Mouse (Mus musculus): Measurements from ENCODE around the gene Trp53i11. TPM values are rescaled to one million over a fixed set of nuclear protein-coding genes. Genes with fewer than 3 reads are reported as not detected.

Gene Trp53i11
- polyA plus RNA-seq, 1 experiment from 2014 or later = 49.3 TPM

- no peak overlapping the region for H3K27ac ChIP-seq (ENCODE audit: low read length)
- no peaks in the 10 kb centered on the region for H3K9me3 ChIP-seq (ENCODE audit: control insufficient read depth, low read length)
- H3K4me3 ChIP-seq (ENCODE audit: low read length) = no peak overlapping the region
- peaks cover 28% of the 10 kb centered on the region for H3K4me1 ChIP-seq (ENCODE audit: control insufficient read depth, insufficient read depth, low read length)
- no peaks in the 10 kb centered on the region for H3K36me3 ChIP-seq (ENCODE audit: control insufficient read depth, insufficient read depth, low read length)
- no peaks in the 10 kb centered on the region for H3K27me3 ChIP-seq (replicated peaks; ENCODE audit: control insufficient read depth, insufficient read depth, low read length)
- no peak overlapping the region for H3K4me2 ChIP-seq (ENCODE audit: low read depth, low read length)
- no peak overlapping the region for H3K9ac ChIP-seq (ENCODE audit: low read depth, low read length)
- WGBS = 53% methylated on average over 19 of the region's 19 CpGs
- ATAC-seq = no peak
Measured at GRCm38 (mm10) chr2:93170156-93170844, 17.0 kb upstream of the Trp53i11 start.

GRCm38 (mm10) chr2:93170845-93171200 lies 16.5 kb upstream of the Trp53i11 start:
- no peak overlapping the region for H3K4me3 ChIP-seq (ENCODE audit: low read length)
- H3K36me3 ChIP-seq (ENCODE audit: control insufficient read depth, insufficient read depth, low read length) = no peaks in the 10 kb centered on the region
- H3K9ac ChIP-seq (ENCODE audit: low read depth, low read length) = no peak overlapping the region
- H3K4me2 ChIP-seq (ENCODE audit: low read depth, low read length) = no peak overlapping the region
- 51% methylated on average over 5 of the region's 5 CpGs for WGBS
- H3K4me1 ChIP-seq (ENCODE audit: control insufficient read depth, insufficient read depth, low read length) = peaks cover 33% of the 10 kb centered on the region
- peak; percentile 17; the same call in 1 of the 2 replicates for ATAC-seq
- H3K27me3 ChIP-seq (replicated peaks; ENCODE audit: control insufficient read depth, insufficient read depth, low read length) = no peaks in the 10 kb centered on the region
- H3K27ac ChIP-seq (ENCODE audit: low read length) = peak overlapping the region; percentile 27; the same call in 1 of the 2 replicates
- no peaks in the 10 kb centered on the region for H3K9me3 ChIP-seq (ENCODE audit: control insufficient read depth, low read length)

GRCm38 (mm10) chr2:93171929-93172328 lies 15.4 kb upstream of the Trp53i11 start:
- ATAC-seq = no peak
- no peaks in the 10 kb centered on the region for H3K27me3 ChIP-seq (replicated peaks; ENCODE audit: control insufficient read depth, insufficient read depth, low read length)
- WGBS = 74% methylated on average over 6 of the region's 6 CpGs
- no peak overlapping the region for H3K4me2 ChIP-seq (ENCODE audit: low read depth, low read length)
- H3K4me1 ChIP-seq (ENCODE audit: control insufficient read depth, insufficient read depth, low read length) = peaks cover 44% of the 10 kb centered on the region
- H3K27ac ChIP-seq (ENCODE audit: low read length) = no peak overlapping the region
- no peaks in the 10 kb centered on the region for H3K9me3 ChIP-seq (ENCODE audit: control insufficient read depth, low read length)
- H3K4me3 ChIP-seq (ENCODE audit: low read length) = no peak overlapping the region
- no peak overlapping the region for H3K9ac ChIP-seq (ENCODE audit: low read depth, low read length)
- H3K36me3 ChIP-seq (ENCODE audit: control insufficient read depth, insufficient read depth, low read length) = no peaks in the 10 kb centered on the region

- no peaks in the 10 kb centered on the region for H3K9me3 ChIP-seq (ENCODE audit: control insufficient read depth, low read length)
- H3K36me3 ChIP-seq (ENCODE audit: control insufficient read depth, insufficient read depth, low read length) = no peaks in the 10 kb centered on the region
- ATAC-seq = peak; percentile 55
- H3K4me2 ChIP-seq (ENCODE audit: low read depth, low read length) = no peak overlapping the region
- no peak overlapping the region; the same call in 1 of the 2 replicates for H3K9ac ChIP-seq (ENCODE audit: low read depth, low read length)
- WGBS = 37% methylated on average over 5 of the region's 5 CpGs
- peaks cover 49% of the 10 kb centered on the region for H3K4me1 ChIP-seq (ENCODE audit: control insufficient read depth, insufficient read depth, low read length)
- H3K4me3 ChIP-seq (ENCODE audit: low read length) = no peak overlapping the region
- H3K27me3 ChIP-seq (replicated peaks; ENCODE audit: control insufficient read depth, insufficient read depth, low read length) = no peaks in the 10 kb centered on the region
- H3K27ac ChIP-seq (ENCODE audit: low read length) = no peak overlapping the region
Measured at GRCm38 (mm10) chr2:93172460-93172859, 14.9 kb upstream of the Trp53i11 start.

GRCm38 (mm10) chr2:93174159-93174558 lies 13.2 kb upstream of the Trp53i11 start:
- H3K27ac ChIP-seq (ENCODE audit: low read length) = no peak overlapping the region
- no peaks in the 10 kb centered on the region for H3K36me3 ChIP-seq (ENCODE audit: control insufficient read depth, insufficient read depth, low read length)
- H3K4me3 ChIP-seq (ENCODE audit: low read length) = no peak overlapping the region
- no peak for ATAC-seq
- WGBS = 30% methylated on average over 5 of the region's 5 CpGs
- no peak overlapping the region for H3K4me2 ChIP-seq (ENCODE audit: low read depth, low read length)
- H3K4me1 ChIP-seq (ENCODE audit: control insufficient read depth, insufficient read depth, low read length) = peaks cover 53% of the 10 kb centered on the region
- no peaks in the 10 kb centered on the region for H3K9me3 ChIP-seq (ENCODE audit: control insufficient read depth, low read length)
- H3K27me3 ChIP-seq (replicated peaks; ENCODE audit: control insufficient read depth, insufficient read depth, low read length) = no peaks in the 10 kb centered on the region
- H3K9ac ChIP-seq (ENCODE audit: low read depth, low read length) = no peak overlapping the region

- no peak overlapping the region for H3K4me3 ChIP-seq (ENCODE audit: low read length)
- no peak overlapping the region for H3K9ac ChIP-seq (ENCODE audit: low read depth, low read length)
- H3K4me1 ChIP-seq (ENCODE audit: control insufficient read depth, insufficient read depth, low read length) = peaks cover 64% of the 10 kb centered on the region
- H3K27me3 ChIP-seq (replicated peaks; ENCODE audit: control insufficient read depth, insufficient read depth, low read length) = no peaks in the 10 kb centered on the region
- H3K4me2 ChIP-seq (ENCODE audit: low read depth, low read length) = no peak overlapping the region
- 0 out of 2 replicates have a peak overlapping the region, but pooled peaks have one; percentile 5 for H3K27ac ChIP-seq (ENCODE audit: low read length)
- no peaks in the 10 kb centered on the region for H3K9me3 ChIP-seq (ENCODE audit: control insufficient read depth, low read length)
- 34% methylated on average over 5 of the region's 5 CpGs for WGBS
- no peak for ATAC-seq
- H3K36me3 ChIP-seq (ENCODE audit: control insufficient read depth, insufficient read depth, low read length) = no peaks in the 10 kb centered on the region
Measured at GRCm38 (mm10) chr2:93175278-93175677, 12.1 kb upstream of the Trp53i11 start.

GRCm38 (mm10) chr2:93175721-93176120 lies 11.6 kb upstream of the Trp53i11 start:
- H3K9me3 ChIP-seq (ENCODE audit: control insufficient read depth, low read length) = no peaks in the 10 kb centered on the region
- WGBS = 70% methylated on average over 2 of the region's 2 CpGs
- no peak overlapping the region for H3K9ac ChIP-seq (ENCODE audit: low read depth, low read length)
- H3K4me3 ChIP-seq (ENCODE audit: low read length) = no peak overlapping the region
- H3K27ac ChIP-seq (ENCODE audit: low read length) = peak overlapping the region; percentile 34; the same call in 1 of the 2 replicates
- no peak for ATAC-seq
- no peaks in the 10 kb centered on the region for H3K36me3 ChIP-seq (ENCODE audit: control insufficient read depth, insufficient read depth, low read length)
- peaks cover 67% of the 10 kb centered on the region for H3K4me1 ChIP-seq (ENCODE audit: control insufficient read depth, insufficient read depth, low read length)
- H3K4me2 ChIP-seq (ENCODE audit: low read depth, low read length) = no peak overlapping the region
- H3K27me3 ChIP-seq (replicated peaks; ENCODE audit: control insufficient read depth, insufficient read depth, low read length) = no peaks in the 10 kb centered on the region; the same call in 1 of the 2 replicates

- H3K4me2 ChIP-seq (ENCODE audit: low read depth, low read length) = peak overlapping the region; percentile 41; the same call in 1 of the 2 replicates
Measured at GRCm38 (mm10) chr2:93176193-93176798, 11.1 kb upstream of the Trp53i11 start.

GRCm38 (mm10) chr2:93176871-93177667 lies 10.3 kb upstream of the Trp53i11 start:
- Histone ChIP-seq H3K4me3 (ENCODE audit: low read length) (0 out of 2 replicates have a peak overlapping the region, but pooled peaks have one; percentile 14), H3K9ac (ENCODE audit: low read depth, low read length) (peak overlapping the region; percentile 47; the same call in 1 of the 2 replicates), H3K4me2 (ENCODE audit: low read depth, low read length) (peak overlapping the region; percentile 41), H3K36me3 (ENCODE audit: control insufficient read depth, insufficient read depth, low read length) (no peaks in the 10 kb centered on the region), H3K4me1 (ENCODE audit: control insufficient read depth, insufficient read depth, low read length) (peaks cover 61% of the 10 kb centered on the region), H3K9me3 (ENCODE audit: control insufficient read depth, low read length) (no peaks in the 10 kb centered on the region), H3K27ac (ENCODE audit: low read length) (peak overlapping the region; percentile 34), H3K27me3 (replicated peaks; ENCODE audit: control insufficient read depth, insufficient read depth, low read length) (no peaks in the 10 kb centered on the region; the same call in 1 of the 2 replicates)
- peak; percentile 34 for ATAC-seq
- WGBS = 14% methylated on average over 16 of the region's 17 CpGs

More at GRCm38 (mm10) chr2:93176193-93176798, 11.1 kb upstream of the Trp53i11 start:
- no peaks in the 10 kb centered on the region for H3K9me3 ChIP-seq (ENCODE audit: control insufficient read depth, low read length)
- ATAC-seq = no peak
- peaks cover 65% of the 10 kb centered on the region for H3K4me1 ChIP-seq (ENCODE audit: control insufficient read depth, insufficient read depth, low read length)
- H3K9ac ChIP-seq (ENCODE audit: low read depth, low read length) = 0 out of 2 replicates have a peak overlapping the region, but pooled peaks have one; percentile 47
- H3K36me3 ChIP-seq (ENCODE audit: control insufficient read depth, insufficient read depth, low read length) = no peaks in the 10 kb centered on the region
- H3K4me3 ChIP-seq (ENCODE audit: low read length) = no peak overlapping the region
- peak overlapping the region; percentile 34; the same call in 1 of the 2 replicates for H3K27ac ChIP-seq (ENCODE audit: low read length)
- WGBS = 33% methylated on average over 4 of the region's 4 CpGs
- H3K27me3 ChIP-seq (replicated peaks; ENCODE audit: control insufficient read depth, insufficient read depth, low read length) = no peaks in the 10 kb centered on the region; the same call in 1 of the 2 replicates
